11 mouse cellular contexts compared by ENCODE assay signal in the genomic region with DNA sequence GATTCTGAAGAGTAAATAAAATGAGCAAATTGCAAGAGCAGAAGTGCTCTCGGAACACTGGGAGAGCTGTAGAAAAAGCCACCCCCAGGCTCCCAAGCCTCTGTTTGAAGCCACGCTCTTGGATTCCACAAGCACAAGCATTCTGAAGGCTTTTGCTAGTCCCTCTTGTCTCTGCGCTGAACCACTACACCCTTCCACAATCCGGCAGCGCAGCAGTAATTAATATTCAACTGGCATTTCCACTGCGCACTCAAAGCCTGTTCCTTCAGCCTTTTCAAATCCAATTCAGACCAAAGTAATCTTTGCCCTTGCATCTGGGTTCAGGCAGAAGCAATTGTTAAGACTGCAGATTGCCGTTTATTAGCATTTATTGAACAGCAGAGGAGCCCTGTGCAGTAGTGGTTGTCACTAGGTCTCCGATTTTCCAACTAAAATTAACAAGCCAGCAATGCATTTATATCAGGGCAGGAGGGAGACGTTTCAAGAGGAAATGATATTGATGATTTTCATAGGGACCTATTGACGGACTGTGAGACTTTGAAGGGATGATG.
DNase-seq lines count a peak whose midpoint lies in the region; ATAC-seq and TF ChIP-seq lines count a peak whose summit lies in the region.
"Had no signal": no experiment of that assay in that cellular context is flagged by ENCODE, and none has a peak within 500 bp of the region (broad histone marks: within the 10 kb centered on the region; RNA-seq: fewer than 3 reads in every experiment).

No protein-coding gene starts in this region.

- H3K27ac ChIP-seq in hindbrain, embryonic 10.5 days, result 0 out of 2 replicates have a peak overlapping the region, but pooled peaks have one; percentile 69
- no peak overlapping the region for H3K27ac ChIP-seq in stomach, postnatal 0 days (replicated peaks)
- H3K27ac ChIP-seq: left cerebral cortex, adult 2 months; liver, embryonic 15.5 days had no signal

- no peaks in the 10 kb centered on the region for H3K9me3 ChIP-seq in hindbrain, embryonic 10.5 days
- no peaks in the 10 kb centered on the region for H3K9me3 ChIP-seq in stomach, postnatal 0 days (ENCODE audit: control insufficient read depth, low read length)
- H3K9me3 ChIP-seq: liver, embryonic 15.5 days had no signal

- ATAC-seq in stomach, postnatal 0 days (ENCODE audit: low FRiP score, low TSS enrichment), result no peak

- no peaks in the 10 kb centered on the region for H3K36me3 ChIP-seq in hindbrain, embryonic 10.5 days
- H3K36me3 ChIP-seq in stomach, postnatal 0 days (ENCODE audit: control insufficient read depth, insufficient read depth, low read length), result no peaks in the 10 kb centered on the region
- H3K36me3 ChIP-seq: liver, embryonic 15.5 days had no signal

- WGBS in hindbrain, embryonic 10.5 days, result 73% methylated on average over 10 of the region's 10 CpGs
- WGBS in stomach, postnatal 0 days, result 77% methylated on average over 10 of the region's 10 CpGs

- H3K4me1 ChIP-seq in hindbrain, embryonic 10.5 days (replicated peaks), result 0 out of 2 replicates have a peak, but pooled peaks cover 3% of the 10 kb centered on the region
- H3K4me1 ChIP-seq in stomach, postnatal 0 days (replicated peaks; ENCODE audit: control insufficient read depth, insufficient read depth), result no peaks in the 10 kb centered on the region
- H3K4me1 ChIP-seq: liver, embryonic 15.5 days had no signal

- no peak overlapping the region for H3K9ac ChIP-seq in stomach, postnatal 0 days (ENCODE audit: low read length)
- H3K9ac ChIP-seq: liver, embryonic 15.5 days had no signal

- DNase-seq in left cerebral cortex, postnatal 14 days (ENCODE audit: low spot score in 2 of 2), result peak; percentile 11 to 25
- DNase-seq in left cerebral cortex, adult 11 months (ENCODE audit: low spot score), result no peak
- DNase-seq in hindbrain, embryonic 10.5 days (ENCODE audit: low spot score), result no peak
- DNase-seq in left cerebral cortex, postnatal 36 days (ENCODE audit: low spot score in 2 of 2), result peak; percentile 6 to 15
- peak; percentile 7 for DNase-seq in right cerebral cortex, postnatal 4 days
- DNase-seq in urinary bladder, adult 18-20 months (ENCODE audit: low spot score in 2 of 2), result no peak
- DNase-seq in lung, postnatal 25 days (ENCODE audit: low spot score), result no peak
- no peak for DNase-seq in stomach, postnatal 0 days (ENCODE audit: low spot score)

- H3K4me2 ChIP-seq in stomach, postnatal 0 days (replicated peaks; ENCODE audit: low read depth), result no peak overlapping the region
- H3K4me2 ChIP-seq: liver, embryonic 15.5 days had no signal

- no peak for TF ChIP-seq EP300 in stomach, postnatal 0 days (optimal IDR thresholded peaks at IDR 0.05)

- no peak overlapping the region for H3K4me3 ChIP-seq in hindbrain, embryonic 10.5 days
- H3K4me3 ChIP-seq in stomach, postnatal 0 days (ENCODE audit: low read depth, low read length), result no peak overlapping the region
- H3K4me3 ChIP-seq: left cerebral cortex, adult 2 months; liver, embryonic 15.5 days had no signal

- no peaks in the 10 kb centered on the region for H3K27me3 ChIP-seq in hindbrain, embryonic 10.5 days (ENCODE audit: insufficient read depth, poor library complexity, severe bottlenecking)
- no peaks in the 10 kb centered on the region for H3K27me3 ChIP-seq in stomach, postnatal 0 days (ENCODE audit: control insufficient read depth, insufficient read depth, low read length)
- H3K27me3 ChIP-seq: CH12.LX; liver, embryonic 15.5 days had no signal

- intact Hi-C loops in left cerebral cortex, postnatal 14 days (cut with DNase I), result no loop called here
- intact Hi-C loops in left cerebral cortex, postnatal 36 days (cut with DNase I), result no loop called here

- no peak for TF ChIP-seq CTCF in stomach, postnatal 0 days (IDR thresholded peaks at IDR 0.05; ENCODE audit: low read depth)

Comparison
In these comparisons a context has a peak if more than half of its experiments do, and no peak if none do; other contexts are left out.
1. DNase-seq: peak in left cerebral cortex, postnatal 14 days (2 of 2), left cerebral cortex, postnatal 36 days (2 of 2) and right cerebral cortex, postnatal 4 days (single experiment); none in left cerebral cortex, adult 11 months (single experiment), hindbrain, embryonic 10.5 days (single experiment), urinary bladder, adult 18-20 months (0 of 2), lung, postnatal 25 days (single experiment) and stomach, postnatal 0 days (single experiment).